24 mouse cellular contexts compared by ENCODE assay signal in the genomic region with DNA sequence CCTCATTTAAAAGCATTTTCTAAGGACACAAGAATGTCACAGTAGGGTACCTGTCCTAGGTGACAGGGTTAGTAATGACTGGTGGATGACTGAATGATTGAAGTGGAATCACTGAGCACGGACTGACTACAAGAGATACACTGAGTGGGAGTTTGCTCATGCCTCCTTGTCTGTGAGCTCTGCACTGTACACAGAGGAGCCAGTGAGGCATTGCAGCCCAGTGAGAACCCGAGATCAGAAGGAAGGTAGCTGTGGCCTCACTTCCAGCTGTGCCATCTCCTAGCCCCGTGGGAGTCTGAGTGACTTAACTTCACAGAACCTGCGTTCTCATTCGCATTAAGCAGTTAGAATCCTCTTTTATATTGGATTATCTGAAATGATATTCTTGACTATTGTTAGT.
DNase-seq lines count a peak whose midpoint lies in the region; ATAC-seq lines count a peak whose summit lies in the region.
"Had no signal": no experiment of that assay in that cellular context is flagged by ENCODE, and none has a peak within 500 bp of the region (broad histone marks: within the 10 kb centered on the region; RNA-seq: fewer than 3 reads in every experiment).

No protein-coding gene starts in this region.

- no peak overlapping the region for H3K4me3 ChIP-seq in hindbrain, embryonic 14.5 days (replicated peaks; ENCODE audit: low read length)
- no peak overlapping the region for H3K4me3 ChIP-seq in hindbrain, embryonic 13.5 days
- H3K4me3 ChIP-seq in kidney, embryonic 16.5 days (ENCODE audit: low read length) = no peak overlapping the region
- H3K4me3 ChIP-seq: forebrain, embryonic 10.5 days; forebrain, embryonic 13.5 days; hindbrain, embryonic 12.5 days had no signal

- 0 out of 2 replicates have a peak, but pooled peaks cover 3% of the 10 kb centered on the region for H3K9me3 ChIP-seq in hindbrain, embryonic 14.5 days (ENCODE audit: control insufficient read depth, low read length)
- H3K9me3 ChIP-seq in hindbrain, embryonic 13.5 days = no peaks in the 10 kb centered on the region
- H3K9me3 ChIP-seq in kidney, embryonic 16.5 days (ENCODE audit: low read length) = no peaks in the 10 kb centered on the region
- H3K9me3 ChIP-seq: forebrain, embryonic 10.5 days; forebrain, embryonic 13.5 days; hindbrain, embryonic 12.5 days had no signal

- 49% methylated on average over 5 of the region's 5 CpGs for WGBS in hindbrain, embryonic 14.5 days
- WGBS in hindbrain, embryonic 13.5 days = 59% methylated on average over 5 of the region's 5 CpGs
- WGBS in kidney, embryonic 16.5 days = 34% methylated on average over 5 of the region's 5 CpGs

- no peak overlapping the region for H3K27ac ChIP-seq in hindbrain, embryonic 14.5 days
- H3K27ac ChIP-seq in hindbrain, embryonic 13.5 days = no peak overlapping the region
- H3K27ac ChIP-seq in kidney, embryonic 16.5 days (ENCODE audit: low read length) = no peak overlapping the region
- H3K27ac ChIP-seq: forebrain, embryonic 10.5 days; forebrain, embryonic 13.5 days; hindbrain, embryonic 12.5 days; hindbrain, postnatal 0 days had no signal

- H3K36me3 ChIP-seq in hindbrain, embryonic 14.5 days (replicated peaks; ENCODE audit: control insufficient read depth, insufficient read depth) = no peaks in the 10 kb centered on the region
- H3K36me3 ChIP-seq in hindbrain, embryonic 13.5 days = no peaks in the 10 kb centered on the region
- no peaks in the 10 kb centered on the region for H3K36me3 ChIP-seq in kidney, embryonic 16.5 days (ENCODE audit: insufficient read depth, low read length)
- H3K36me3 ChIP-seq: forebrain, embryonic 10.5 days; hindbrain, embryonic 12.5 days had no signal

- no peak for DNase-seq in hindbrain, embryonic 14.5 days (ENCODE audit: low spot score)
- DNase-seq in kidney, adult 18-20 months = no peak
- DNase-seq in ES-CJ7 (ENCODE audit: low read depth, low spot score) = peak; percentile 7
- DNase-seq in ZHBTc4 (ENCODE audit: low read depth, low spot score) = peak; percentile 2
- no peak for DNase-seq in Muller cell, postnatal 12 days (ENCODE audit: inconsistent ontology term)
- DNase-seq: adrenal gland, adult 2 months; adrenal gland, postnatal 14 days; B cell, adult 2 months; cerebellum, adult 11 months; cerebellum, adult 2 months; cerebellum, adult 9-11 months; cerebellum, postnatal 25 days; gastrocnemius, postnatal 14 days; heart, adult 11 months had no signal

- no peaks in the 10 kb centered on the region for H3K4me1 ChIP-seq in hindbrain, embryonic 14.5 days (replicated peaks; ENCODE audit: control insufficient read depth, insufficient read depth, low read length)
- H3K4me1 ChIP-seq in hindbrain, embryonic 13.5 days (replicated peaks) = no peaks in the 10 kb centered on the region
- H3K4me1 ChIP-seq in kidney, embryonic 16.5 days (ENCODE audit: insufficient read depth, low read length) = no peaks in the 10 kb centered on the region
- H3K4me1 ChIP-seq: forebrain, embryonic 10.5 days; forebrain, embryonic 13.5 days; hindbrain, embryonic 12.5 days had no signal

- 0 out of 2 replicates have a peak, but pooled peaks have one; percentile 31 for ATAC-seq in hindbrain, embryonic 14.5 days (ENCODE audit: low FRiP score)
- ATAC-seq in hindbrain, embryonic 13.5 days (ENCODE audit: low FRiP score) = no peak
- ATAC-seq in kidney, embryonic 16.5 days (ENCODE audit: low FRiP score, low TSS enrichment) = peak; percentile 88; the same call in 1 of the 2 replicates
- ATAC-seq: forebrain, embryonic 13.5 days; forebrain, embryonic 16.5 days; hindbrain, postnatal 0 days; inflammation-experienced regulatory T-cells, adult 6 months had no signal

- no peaks in the 10 kb centered on the region for H3K27me3 ChIP-seq in hindbrain, embryonic 14.5 days (ENCODE audit: control insufficient read depth, insufficient read depth, low read length)
- H3K27me3 ChIP-seq in hindbrain, embryonic 13.5 days = no peaks in the 10 kb centered on the region
- H3K27me3 ChIP-seq in kidney, embryonic 16.5 days (ENCODE audit: insufficient read depth, low read length) = no peaks in the 10 kb centered on the region
- H3K27me3 ChIP-seq: CH12.LX; forebrain, embryonic 13.5 days; hindbrain, embryonic 12.5 days had no signal

- no peak overlapping the region for H3K9ac ChIP-seq in hindbrain, embryonic 14.5 days
- H3K9ac ChIP-seq in hindbrain, embryonic 13.5 days = no peak overlapping the region
- H3K9ac ChIP-seq in kidney, embryonic 16.5 days (replicated peaks; ENCODE audit: low read length) = no peak overlapping the region
- H3K9ac ChIP-seq: forebrain, embryonic 13.5 days; hindbrain, embryonic 12.5 days had no signal

- no peak overlapping the region for H3K4me2 ChIP-seq in hindbrain, embryonic 14.5 days (replicated peaks)
- H3K4me2 ChIP-seq in hindbrain, embryonic 13.5 days = no peak overlapping the region
- H3K4me2 ChIP-seq in kidney, embryonic 16.5 days (replicated peaks; ENCODE audit: low read depth, low read length) = no peak overlapping the region
- H3K4me2 ChIP-seq: forebrain, embryonic 13.5 days; heart, embryonic 11.5 days; hindbrain, embryonic 12.5 days had no signal

Comparison
In these comparisons a context has a peak if more than half of its experiments do, and no peak if none do; other contexts are left out.
1. DNase-seq: peak in ES-CJ7 (single experiment) and ZHBTc4 (single experiment); none in hindbrain, embryonic 14.5 days (single experiment), kidney, adult 18-20 months (single experiment) and Muller cell, postnatal 12 days (single experiment).